Mouse (Mus musculus) cerebellum, postnatal 36 days (tissue): ENCODE results near the gene Pmp22.

Experiments
- DNase-seq, 2 experiments: peaks; one replicate each; pipeline ENCODE4 v3.0.0; 2021 to 2022; ENCODE audit warnings: mixed read lengths in 2 of 2

The Pmp22 gene

DNA sequence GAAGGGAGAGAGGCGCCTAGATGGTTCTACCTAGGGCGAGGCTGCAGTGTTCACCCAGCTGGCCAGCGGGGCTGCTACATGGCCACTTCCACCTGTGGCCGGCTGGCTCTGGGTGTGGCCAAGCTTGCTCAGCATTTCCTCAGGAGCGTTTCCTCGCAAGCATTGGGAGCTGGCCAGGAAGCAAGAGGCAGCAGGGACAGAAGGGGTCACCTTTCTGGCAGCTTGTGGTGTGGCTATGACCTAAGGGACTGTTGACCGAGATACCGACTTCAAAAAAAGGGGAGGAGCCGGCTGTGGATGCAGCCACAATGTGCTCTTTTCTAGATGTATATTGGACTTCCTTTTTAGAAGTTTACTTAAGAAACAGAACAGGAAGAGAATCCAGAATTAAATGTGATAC, 593 bp downstream of the Pmp22 start:
- no peak for DNase-seq

GRCm38 (mm10) chr11:63129840-63130239, 1.1 kb downstream of the Pmp22 start:
- peak in 1 of 2 experiments; percentile 9 for DNase-seq

- peak; percentile 71 to 75 for DNase-seq
These were observed 1.7 kb downstream of the Pmp22 start for GRCm38 (mm10) chr11:63130497-63130896.

GRCm38 (mm10) chr11:63131001-63131692, 2.4 kb downstream of the Pmp22 start:
- DNase-seq, result peak in 1 of 2 experiments; percentile 12

DNA sequence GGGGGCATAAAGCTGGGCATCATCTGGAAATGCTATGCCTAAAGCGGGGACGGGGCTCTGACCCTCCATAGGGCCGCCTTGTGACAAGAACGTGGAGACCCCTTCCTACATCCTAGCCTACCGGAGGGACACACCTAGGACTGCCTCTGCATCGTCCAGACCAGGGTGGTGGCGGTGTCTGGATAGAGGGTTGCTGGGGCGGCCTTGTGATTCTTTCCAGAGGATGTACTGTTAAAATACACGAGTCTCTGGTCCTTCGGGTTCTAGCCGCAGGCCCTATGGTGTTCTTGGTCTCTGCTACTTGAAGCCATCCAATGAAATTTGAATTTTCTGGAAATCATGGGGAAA, 2.9 kb downstream of the Pmp22 start:
- no peak for DNase-seq

- DNase-seq, result no peak
These were observed 3.3 kb downstream of the Pmp22 start for GRCm38 (mm10) chr11:63132151-63132500.

DNA sequence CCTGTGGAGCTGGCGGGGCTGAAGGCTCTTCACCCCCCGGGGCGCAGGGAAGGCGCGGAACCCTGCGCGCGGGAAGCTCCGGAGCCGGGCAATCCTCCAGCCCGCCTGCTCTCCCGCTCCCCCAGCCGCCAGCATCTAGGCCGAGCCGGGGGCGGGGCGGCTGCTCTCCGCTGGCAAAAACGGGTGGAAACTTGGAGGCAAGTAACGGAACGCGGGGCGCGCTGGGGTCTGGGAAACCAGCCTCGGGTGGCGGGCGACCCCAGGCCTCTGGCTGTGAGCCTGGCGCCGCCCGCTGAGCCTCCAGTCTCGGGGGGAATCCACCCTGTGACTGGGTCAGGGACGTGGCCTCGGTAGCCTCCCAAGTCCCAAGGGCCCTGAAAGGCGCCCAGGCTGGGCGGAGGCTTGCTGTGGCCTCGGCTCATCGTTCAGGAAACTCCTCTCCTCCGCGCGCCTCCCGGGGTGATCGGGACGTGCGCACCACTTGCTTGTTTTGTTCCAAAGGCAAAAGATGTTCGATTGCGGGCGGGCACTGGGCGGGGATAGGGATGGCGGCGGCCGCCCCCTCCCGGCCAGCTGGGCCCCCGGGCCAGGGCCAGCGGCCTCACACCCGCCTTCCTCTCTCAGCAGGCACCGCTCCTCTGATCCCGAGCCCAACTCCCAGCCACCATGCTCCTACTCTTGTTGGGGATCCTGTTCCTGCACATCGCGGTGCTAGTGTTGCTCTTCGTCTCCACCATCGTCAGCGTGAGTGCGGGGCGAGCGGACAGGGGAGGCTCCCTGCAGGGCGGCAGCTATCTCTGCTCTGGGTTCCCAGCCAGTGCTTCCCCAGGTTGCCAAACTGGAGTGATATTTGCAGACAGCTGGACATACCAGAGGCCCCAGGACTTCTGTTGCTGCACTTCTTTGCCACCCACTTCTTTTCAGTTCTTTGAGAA, 4.0 kb downstream of the Pmp22 start:
- peak; percentile 50 to 59 for DNase-seq

DNA sequence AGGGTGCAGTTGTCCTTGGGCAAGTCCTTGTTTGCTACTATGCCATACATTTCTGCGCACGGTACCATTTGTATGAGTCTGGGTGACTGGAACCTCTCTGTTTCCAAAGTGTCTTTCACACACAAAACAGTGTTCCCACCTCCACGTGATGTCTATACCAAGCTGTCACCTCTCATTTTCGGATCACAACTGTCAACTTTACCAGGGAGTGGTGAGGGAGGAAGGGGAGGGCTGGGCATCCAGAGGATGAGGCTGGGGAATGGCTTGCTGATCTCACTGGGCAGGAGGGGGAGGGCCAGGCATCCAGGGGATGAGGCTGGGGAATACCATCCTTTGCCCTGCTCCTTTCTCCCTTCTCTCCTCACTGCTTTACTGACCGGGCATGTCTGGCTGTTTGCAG, 5.2 kb downstream of the Pmp22 start:
- DNase-seq, result no peak

- DNase-seq, result peak in 1 of 2 experiments; percentile 17
These were observed 6.1 kb downstream of the Pmp22 start for GRCm38 (mm10) chr11:63134742-63135482.

DNA sequence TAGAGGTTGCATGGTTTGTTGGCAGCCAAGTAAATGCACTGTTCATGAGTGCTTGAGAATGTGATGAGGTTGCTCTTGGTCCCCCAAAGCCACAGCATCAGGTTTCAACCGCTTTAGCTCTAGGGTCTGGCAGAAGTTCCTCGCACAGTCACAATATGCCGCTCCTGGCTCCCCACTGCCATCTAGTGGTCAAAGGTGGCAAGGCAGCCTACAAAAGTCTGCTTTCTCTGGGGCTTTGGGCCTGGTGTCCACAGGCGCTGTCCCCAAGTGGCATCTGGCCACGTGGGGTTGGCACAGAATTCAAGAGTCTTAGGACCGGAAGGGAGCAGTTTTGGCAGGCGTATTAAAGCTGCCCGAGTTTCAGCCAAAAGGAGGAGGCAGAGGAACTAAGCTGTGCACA, 6.8 kb downstream of the Pmp22 start:
- DNase-seq, result peak; percentile 89 to 92

- DNase-seq, result no peak
These were observed 7.4 kb downstream of the Pmp22 start for GRCm38 (mm10) chr11:63136205-63136604.

- no peak for DNase-seq
These were observed 8.1 kb downstream of the Pmp22 start for GRCm38 (mm10) chr11:63136836-63137416.

GRCm38 (mm10) chr11:63138739-63139138, 10.0 kb downstream of the Pmp22 start:
- DNase-seq, result no peak

- no peak for DNase-seq
These were observed 13.5 kb downstream of the Pmp22 start for GRCm38 (mm10) chr11:63142311-63142710.

- DNase-seq, result no peak
These were observed 14.0 kb downstream of the Pmp22 start for GRCm38 (mm10) chr11:63142816-63143215.

DNA sequence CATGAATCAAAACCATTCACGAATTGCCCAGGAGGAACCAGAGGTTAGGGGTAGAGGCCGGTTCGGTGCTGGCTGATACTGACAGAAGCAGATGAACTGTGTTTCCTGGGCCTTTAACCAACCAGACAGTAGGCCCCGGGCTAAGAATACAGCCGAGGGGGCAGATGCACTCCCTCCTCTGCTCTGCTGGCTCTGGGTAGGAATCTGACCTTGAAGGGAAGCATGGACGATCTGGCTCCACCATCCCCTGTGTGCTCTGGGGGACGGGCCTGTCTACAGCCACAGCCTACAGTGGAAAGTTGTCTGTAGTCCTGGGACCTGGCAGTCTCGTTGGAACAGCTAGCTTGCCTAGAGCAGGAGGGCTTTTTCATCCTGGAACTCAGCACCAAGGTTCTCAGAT, 14.7 kb downstream of the Pmp22 start:
- DNase-seq, result no peak

- DNase-seq, result no peak
These were observed 17.8 kb downstream of the Pmp22 start for GRCm38 (mm10) chr11:63146601-63147000.

DNA sequence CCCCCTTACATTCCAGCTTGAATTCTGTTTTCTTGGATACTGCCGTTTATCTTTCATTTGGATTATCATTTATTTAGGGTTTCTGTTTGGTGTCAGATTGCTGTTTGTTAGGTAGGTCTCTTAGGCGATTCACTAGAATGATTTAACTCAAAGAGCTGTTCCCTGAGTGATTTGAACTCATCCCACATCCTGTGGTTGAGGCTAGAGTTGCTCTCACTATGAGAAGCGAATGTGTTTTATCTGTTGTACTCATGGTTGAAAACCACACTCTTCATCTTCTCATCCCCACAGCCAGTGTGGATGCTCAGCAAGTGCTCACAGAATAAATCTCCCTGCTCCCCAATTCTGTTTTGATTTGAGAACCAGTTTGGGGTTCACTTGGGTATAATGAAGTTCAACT, 19.5 kb downstream of the Pmp22 start:
- DNase-seq, result no peak

DNA sequence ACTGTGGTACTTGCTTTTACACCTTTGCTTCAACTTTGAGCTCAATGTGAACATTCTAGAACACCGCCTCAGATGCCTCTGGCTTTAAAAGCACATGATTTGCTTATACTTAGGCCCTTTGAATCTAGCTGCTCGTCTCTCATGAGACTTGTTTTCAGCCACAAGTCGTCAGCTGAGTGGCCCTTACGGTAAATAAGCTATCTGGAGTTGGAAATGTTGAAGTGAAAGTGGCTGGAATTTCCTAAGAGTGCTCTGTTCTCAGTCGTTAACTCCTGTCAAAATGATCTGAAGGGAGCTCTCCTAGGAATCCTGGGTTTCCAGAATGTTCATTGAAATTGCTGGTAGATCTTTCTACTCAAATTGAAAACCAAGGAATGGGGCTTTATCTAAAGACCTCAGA, 23.1 kb downstream of the Pmp22 start:
- DNase-seq, result no peak

GRCm38 (mm10) chr11:63157117-63157516, 28.3 kb downstream of the Pmp22 start:
- DNase-seq, result no peak

DNA sequence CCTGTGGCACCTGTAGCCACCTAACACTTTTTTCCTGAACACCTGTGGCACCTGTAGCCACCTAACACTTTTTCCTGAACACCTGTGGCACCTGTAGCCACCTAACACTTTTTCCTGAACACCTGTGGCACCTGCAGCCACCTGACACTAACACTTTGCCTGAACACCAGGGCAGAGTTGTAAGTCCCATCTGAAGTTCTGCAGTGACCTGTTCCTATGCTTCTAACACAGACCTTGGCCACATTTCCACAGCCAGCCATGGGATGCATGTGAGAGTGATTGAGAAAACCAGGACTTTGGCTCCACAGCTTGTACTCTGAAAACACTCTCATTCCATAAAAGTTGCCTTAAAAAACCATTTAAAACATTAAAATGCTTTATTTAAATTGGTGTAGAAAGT, 32.1 kb downstream of the Pmp22 start:
- DNase-seq, result no peak

DNA sequence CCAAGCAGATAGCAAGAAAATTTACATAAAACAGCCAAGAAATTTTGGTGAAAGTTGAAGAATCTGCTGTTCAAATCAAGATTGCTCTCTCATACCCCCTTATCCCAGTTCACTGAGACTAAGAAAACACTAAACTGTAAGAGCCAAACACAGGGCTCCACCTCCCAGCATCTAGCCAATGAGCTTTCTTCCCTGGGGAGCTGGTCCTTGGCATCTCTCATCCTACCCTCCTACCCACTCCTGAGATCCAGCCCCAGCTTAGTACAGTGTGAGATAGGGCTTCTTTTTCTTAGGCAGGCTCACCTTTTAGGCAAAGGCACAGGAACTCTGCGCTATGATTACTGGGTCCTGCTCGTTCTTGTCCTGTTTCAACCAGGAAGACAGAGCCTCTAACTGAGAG, 34.0 kb downstream of the Pmp22 start:
- no peak for DNase-seq

DNA sequence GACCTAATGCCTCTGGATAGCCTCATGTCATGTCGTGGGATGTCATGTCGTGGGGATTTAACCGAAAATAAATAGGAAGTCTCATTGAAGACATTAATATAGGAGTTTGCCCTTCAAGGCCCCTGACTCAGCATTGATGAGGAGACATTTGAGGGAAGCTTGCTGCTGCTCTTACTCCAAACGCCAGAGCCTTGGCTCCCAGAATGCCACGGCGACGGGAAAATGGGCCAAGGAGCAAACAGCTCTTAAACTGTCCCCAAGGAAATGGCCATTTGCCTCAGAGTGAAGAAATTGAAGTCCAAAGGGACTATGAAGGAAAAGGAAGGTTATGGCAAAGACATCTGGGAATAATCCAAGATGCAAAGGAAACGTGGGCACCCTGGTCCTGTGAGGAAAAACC, 34.8 kb downstream of the Pmp22 start:
- DNase-seq, result no peak
